22 mouse cellular contexts compared by ENCODE assay signal in the genomic region with DNA sequence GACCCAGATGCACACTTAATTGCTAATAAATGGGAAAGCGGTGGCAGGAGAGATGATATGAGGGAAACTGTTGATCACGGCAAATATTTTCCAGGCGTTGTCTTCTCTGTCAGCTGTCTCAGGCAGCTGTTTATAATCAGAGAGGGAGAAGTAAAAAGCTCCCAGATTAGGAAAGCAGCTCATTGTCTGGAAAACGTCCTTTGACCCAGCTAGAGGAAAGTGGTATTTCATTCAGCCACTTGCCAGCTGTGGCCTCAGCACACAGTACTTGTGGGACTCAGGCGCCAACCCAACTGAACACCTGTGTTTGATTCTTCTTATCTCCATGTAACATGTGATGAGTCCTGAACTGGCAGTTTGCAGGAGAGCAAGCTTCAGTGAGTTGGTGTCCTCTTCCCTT.
DNase-seq lines count a peak whose midpoint lies in the region; ATAC-seq lines count a peak whose summit lies in the region.
"Had no signal": no experiment of that assay in that cellular context is flagged by ENCODE, and none has a peak within 500 bp of the region (broad histone marks: within the 10 kb centered on the region; RNA-seq: fewer than 3 reads in every experiment).

No protein-coding gene starts in this region.

- H3K4me1 ChIP-seq in embryonic facial prominence, embryonic 11.5 days (ENCODE audit: control insufficient read depth, insufficient read depth, low read length) = no peaks in the 10 kb centered on the region
- peaks cover 3% of the 10 kb centered on the region; the same call in 1 of the 2 replicates for H3K4me1 ChIP-seq in heart, embryonic 10.5 days
- H3K4me1 ChIP-seq: hindbrain, embryonic 13.5 days had no signal

- ATAC-seq in embryonic facial prominence, embryonic 11.5 days (replicated peaks; ENCODE audit: insufficient number of reproducible peaks, low FRiP score, low TSS enrichment, low read depth) = no peak
- ATAC-seq: CD4-positive, CD25-positive, alpha-beta regulatory T cell, adult 4 months; forebrain, postnatal 0 days; hindbrain, postnatal 0 days had no signal

- peak; percentile 22 for DNase-seq in embryo, embryonic 10 days (ENCODE audit: low spot score)
- no peak for DNase-seq in embryo, embryonic 9.5 days (ENCODE audit: extremely low spot score)
- DNase-seq in retina, embryonic 14.5 days (ENCODE audit: low spot score) = peak; percentile 3
- DNase-seq in retina, postnatal 1 day = no peak
- peak; percentile 39 for DNase-seq in embryonic facial prominence, embryonic 11.5 days (ENCODE audit: low spot score)
- DNase-seq in mesoderm, embryonic 11.5 days (ENCODE audit: low read depth, low spot score) = peak; percentile 26
- DNase-seq in gastrocnemius, adult 8-10 months (ENCODE audit: low spot score in 2 of 2) = no peak
- DNase-seq in heart, embryonic 10.5 days (ENCODE audit: low spot score) = no peak
- DNase-seq: adrenal gland, adult 8-10 months; adrenal gland, postnatal 36 days; B cell, adult 2 months; cerebellum, adult 11 months; cerebellum, adult 9-10 months; cerebellum, postnatal 36 days; forebrain, postnatal 0 days; gastrocnemius, adult 2 months; gastrocnemius, postnatal 36 days; heart, adult 11 months had no signal

- WGBS in embryonic facial prominence, embryonic 11.5 days = 36% methylated on average over 5 of the region's 5 CpGs
- 33% methylated on average over 5 of the region's 5 CpGs for WGBS in heart, embryonic 10.5 days

- no peaks in the 10 kb centered on the region for H3K27me3 ChIP-seq in embryonic facial prominence, embryonic 11.5 days (ENCODE audit: control insufficient read depth, insufficient read depth, low read length)
- H3K27me3 ChIP-seq in heart, embryonic 10.5 days (ENCODE audit: insufficient read depth, poor library complexity, severe bottlenecking) = peaks cover 7% of the 10 kb centered on the region
- H3K27me3 ChIP-seq: hindbrain, embryonic 13.5 days had no signal

- H3K9me3 ChIP-seq in embryonic facial prominence, embryonic 11.5 days (replicated peaks; ENCODE audit: control insufficient read depth, low read length) = no peaks in the 10 kb centered on the region
- H3K9me3 ChIP-seq in heart, embryonic 10.5 days = no peaks in the 10 kb centered on the region
- H3K9me3 ChIP-seq: hindbrain, embryonic 13.5 days had no signal

- no peak overlapping the region for H3K4me3 ChIP-seq in embryonic facial prominence, embryonic 11.5 days (ENCODE audit: low read depth, low read length)
- H3K4me3 ChIP-seq in heart, embryonic 10.5 days = no peak overlapping the region
- H3K4me3 ChIP-seq: gastrocnemius, adult 2 months; hindbrain, embryonic 13.5 days had no signal

- no peak overlapping the region for H3K9ac ChIP-seq in embryonic facial prominence, embryonic 11.5 days (replicated peaks; ENCODE audit: low read length)
- H3K9ac ChIP-seq: forebrain, postnatal 0 days; hindbrain, embryonic 13.5 days had no signal

- no peak overlapping the region for H3K4me2 ChIP-seq in embryonic facial prominence, embryonic 11.5 days (ENCODE audit: low read depth, low read length)
- H3K4me2 ChIP-seq: hindbrain, embryonic 13.5 days had no signal

- no peak overlapping the region for H3K27ac ChIP-seq in embryonic facial prominence, embryonic 11.5 days (replicated peaks; ENCODE audit: low read depth, low read length)
- H3K27ac ChIP-seq in heart, embryonic 10.5 days = no peak overlapping the region
- H3K27ac ChIP-seq: gastrocnemius, adult 2 months; hindbrain, embryonic 13.5 days; hindbrain, postnatal 0 days had no signal

- no peaks in the 10 kb centered on the region for H3K36me3 ChIP-seq in embryonic facial prominence, embryonic 11.5 days (replicated peaks; ENCODE audit: control insufficient read depth, insufficient read depth, low read depth, low read length)
- H3K36me3 ChIP-seq in heart, embryonic 10.5 days = no peaks in the 10 kb centered on the region
- H3K36me3 ChIP-seq: G1E; hindbrain, embryonic 13.5 days had no signal

Comparison
In these comparisons a context has a peak if more than half of its experiments do, and no peak if none do; other contexts are left out.
1. DNase-seq: peak in embryo, embryonic 10 days (single experiment), retina, embryonic 14.5 days (single experiment), embryonic facial prominence, embryonic 11.5 days (single experiment) and mesoderm, embryonic 11.5 days (single experiment); none in embryo, embryonic 9.5 days (single experiment), retina, postnatal 1 day (single experiment), gastrocnemius, adult 8-10 months (0 of 2) and heart, embryonic 10.5 days (single experiment).